ENCODE assay signal across 17 mouse cellular contexts in genomic region chr11:46041607-46042267, GRCm38 (mm10). TPM values are rescaled to one million over a fixed set of nuclear protein-coding genes. Genes with fewer than 3 reads are reported as not detected.
DNase-seq lines count a peak whose midpoint lies in the region; ATAC-seq and TF ChIP-seq lines count a peak whose summit lies in the region.
"Had no signal": no experiment of that assay in that cellular context is flagged by ENCODE, and none has a peak within 500 bp of the region (broad histone marks: within the 10 kb centered on the region; RNA-seq: fewer than 3 reads in every experiment).

No protein-coding gene starts in this region.

- no peak for TF ChIP-seq CTCF in lung, embryonic 14.5 days (IDR thresholded peaks at IDR 0.05; ENCODE audit: low read depth)

- WGBS in hindbrain, embryonic 12.5 days: 80% methylated on average over 12 of the region's 12 CpGs
- 85% methylated on average over 12 of the region's 12 CpGs for WGBS in hindbrain, embryonic 16.5 days
- 65% methylated on average over 12 of the region's 12 CpGs for WGBS in lung, embryonic 14.5 days

- H3K27me3 ChIP-seq in hindbrain, embryonic 12.5 days: no peaks in the 10 kb centered on the region
- H3K27me3 ChIP-seq in hindbrain, embryonic 16.5 days (replicated peaks; ENCODE audit: control insufficient read depth, insufficient read depth, low read length): no peaks in the 10 kb centered on the region
- no peaks in the 10 kb centered on the region for H3K27me3 ChIP-seq in lung, embryonic 14.5 days (ENCODE audit: insufficient read depth, low read length)
- H3K27me3 ChIP-seq: forebrain, embryonic 15.5 days; midbrain, embryonic 12.5 days had no signal

- H3K36me3 ChIP-seq in hindbrain, embryonic 12.5 days: no peaks in the 10 kb centered on the region
- no peaks in the 10 kb centered on the region for H3K36me3 ChIP-seq in hindbrain, embryonic 16.5 days (ENCODE audit: control insufficient read depth, insufficient read depth, low read length)
- no peaks in the 10 kb centered on the region for H3K36me3 ChIP-seq in lung, embryonic 14.5 days (ENCODE audit: insufficient read depth)
- H3K36me3 ChIP-seq: forebrain, embryonic 15.5 days; midbrain, embryonic 12.5 days had no signal

- no peak for ATAC-seq in hindbrain, embryonic 12.5 days (ENCODE audit: low FRiP score)
- ATAC-seq in hindbrain, embryonic 16.5 days: no peak
- peak; percentile 41; the same call in 1 of the 2 replicates for ATAC-seq in lung, embryonic 14.5 days (ENCODE audit: insufficient read depth)
- ATAC-seq: forebrain, embryonic 15.5 days; hindbrain, postnatal 0 days; liver, postnatal 0 days had no signal

- H3K4me3 ChIP-seq in hindbrain, embryonic 12.5 days: no peak overlapping the region
- no peak overlapping the region for H3K4me3 ChIP-seq in hindbrain, embryonic 16.5 days (ENCODE audit: low read length)
- no peak overlapping the region for H3K4me3 ChIP-seq in lung, embryonic 14.5 days (ENCODE audit: low read depth, low read length)
- H3K4me3 ChIP-seq: forebrain, embryonic 15.5 days; midbrain, embryonic 12.5 days had no signal

- intact Hi-C loops in left cerebral cortex, postnatal 36 days (cut with DNase I): no loop called here

- 0 out of 2 replicates have a peak, but pooled peaks cover 3% of the 10 kb centered on the region for H3K4me1 ChIP-seq in hindbrain, embryonic 12.5 days
- H3K4me1 ChIP-seq in hindbrain, embryonic 16.5 days (ENCODE audit: control insufficient read depth, insufficient read depth, low read depth, low read length): no peaks in the 10 kb centered on the region
- no peaks in the 10 kb centered on the region; the same call in 1 of the 2 replicates for H3K4me1 ChIP-seq in lung, embryonic 14.5 days (ENCODE audit: insufficient read depth)
- H3K4me1 ChIP-seq: forebrain, embryonic 15.5 days; midbrain, embryonic 12.5 days had no signal

- no peak overlapping the region for H3K9ac ChIP-seq in hindbrain, embryonic 12.5 days
- H3K9ac ChIP-seq in hindbrain, embryonic 16.5 days (ENCODE audit: low read depth, low read length): no peak overlapping the region
- H3K9ac ChIP-seq in lung, embryonic 14.5 days: no peak overlapping the region
- H3K9ac ChIP-seq: forebrain, embryonic 15.5 days; liver, postnatal 0 days; midbrain, embryonic 12.5 days had no signal

- H3K4me2 ChIP-seq in hindbrain, embryonic 12.5 days (replicated peaks): no peak overlapping the region
- no peak overlapping the region for H3K4me2 ChIP-seq in hindbrain, embryonic 16.5 days (ENCODE audit: low read length)
- no peak overlapping the region for H3K4me2 ChIP-seq in lung, embryonic 14.5 days
- H3K4me2 ChIP-seq: forebrain, embryonic 15.5 days; liver, embryonic 11.5 days; midbrain, embryonic 12.5 days had no signal

- no peaks in the 10 kb centered on the region for H3K9me3 ChIP-seq in hindbrain, embryonic 12.5 days (replicated peaks)
- no peaks in the 10 kb centered on the region for H3K9me3 ChIP-seq in hindbrain, embryonic 16.5 days (ENCODE audit: control insufficient read depth, low read length)
- no peaks in the 10 kb centered on the region for H3K9me3 ChIP-seq in lung, embryonic 14.5 days (ENCODE audit: low read depth, low read length)
- H3K9me3 ChIP-seq: forebrain, embryonic 15.5 days; midbrain, embryonic 12.5 days had no signal

- peak overlapping the region; percentile 12; the same call in 1 of the 2 replicates for H3K27ac ChIP-seq in hindbrain, embryonic 12.5 days
- no peak overlapping the region for H3K27ac ChIP-seq in hindbrain, embryonic 16.5 days (ENCODE audit: low read depth, low read length)
- H3K27ac ChIP-seq in lung, embryonic 14.5 days (ENCODE audit: low read depth): peak overlapping the region; percentile 76; the same call in 1 of the 2 replicates
- H3K27ac ChIP-seq: forebrain, embryonic 15.5 days; hindbrain, postnatal 0 days; midbrain, embryonic 12.5 days had no signal

- DNase-seq in lung, embryonic 14.5 days: peak; percentile 33
- DNase-seq in lung, postnatal 4 days: no peak
- peak; percentile 84 for DNase-seq in ES-CJ7 (ENCODE audit: low read depth, low spot score)
- DNase-seq in ZHBTc4 (ENCODE audit: low read depth, low spot score): peak; percentile 65
- no peak for DNase-seq in left cerebral cortex, postnatal 36 days (ENCODE audit: low spot score in 2 of 2)
- DNase-seq: adrenal gland, postnatal 36 days; cerebellum, adult 9-10 months; kidney, adult 11 months; liver, postnatal 0 days; thymus, adult 18-20 months; thymus, postnatal 36 days had no signal

RNA-seq across cellular contexts. Expression of gene Gm12166, which starts 10.4 kb away (rescaled TPM):
- polyA plus RNA-seq in hindbrain, embryonic 12.5 days (2016; fragmentation: Nextera tagmentation; extraction: Ambion mirVana): 2.7 and 5.6 TPM in 2 replicates
- polyA plus RNA-seq in hindbrain, embryonic 16.5 days (2015; fragmentation: Nextera tagmentation; extraction: Ambion mirVana): 5.5 and 13.3 TPM in 2 replicates
- 4.9 and 6.1 TPM in 2 replicates for polyA plus RNA-seq in lung, embryonic 14.5 days (2014; fragmentation: Nextera tagmentation; extraction: Ambion mirVana)
- total RNA-seq in left cerebral cortex, postnatal 36 days (2021): 1 to 10 TPM; 2.6 to 6.4 TPM

RNA-seq across cellular contexts. Expression of gene Adam19, which starts 14.1 kb away (rescaled TPM):
- polyA plus RNA-seq in hindbrain, embryonic 12.5 days (2016; fragmentation: Nextera tagmentation; extraction: Ambion mirVana): 17.3 and 18.4 TPM in 2 replicates
- polyA plus RNA-seq in hindbrain, embryonic 16.5 days (2015; fragmentation: Nextera tagmentation; extraction: Ambion mirVana): 9.4 and 13.0 TPM in 2 replicates
- 25.4 and 27.0 TPM in 2 replicates for polyA plus RNA-seq in lung, embryonic 14.5 days (2014; fragmentation: Nextera tagmentation; extraction: Ambion mirVana)
- 10 to 100 TPM; 16.8 to 20.9 TPM for total RNA-seq in left cerebral cortex, postnatal 36 days (2021)

Comparison
In these comparisons a context has a peak if more than half of its experiments do, and no peak if none do; other contexts are left out.
1. DNase-seq: peak in lung, embryonic 14.5 days (single experiment), ES-CJ7 (single experiment) and ZHBTc4 (single experiment); none in lung, postnatal 4 days (0 of 2) and left cerebral cortex, postnatal 36 days (0 of 2).